Mouse (Mus musculus): ENCODE measurements around the gene Myh15.
"Not testable (repeated sequence)": the region's sequence is repeated elsewhere in the genome, so short reads cannot be mapped to it uniquely, and the experiment has no call there.

GRCm38 (mm10) chr16:49243517-49243916, 186.2 kb downstream of the Myh15 start:
- TF ChIP-seq POLR2A (IDR thresholded peaks at IDR 0.05; ENCODE audit: insufficient read depth, low read depth, low read length); CTCF (IDR thresholded peaks at IDR 0.05); EP300 (IDR thresholded peaks at IDR 0.05; ENCODE audit: insufficient read depth, low read depth, low read length): not testable (repeated sequence)
